Mouse (Mus musculus) CH12.LX (cell line): ENCODE measurements around the gene Rgs19. TPM values are rescaled to one million over a fixed set of nuclear protein-coding genes. Genes with fewer than 3 reads are reported as not detected.

Experiments
- DNase-seq: peaks from one replicate; pipeline ENCODE4 v3.0.0-alpha.2; 2013; ENCODE audit errors: extremely low read depth
- H3K27ac ChIP-seq: 2 replicates; pipeline ENCODE4 v1.5.1; 2012; ENCODE audit warnings: low read depth, mild to moderate bottlenecking, control low read depth, moderate library complexity; ENCODE audit not compliant: insufficient read depth
- H3K27me3 ChIP-seq: replicated peaks from 2 replicates; pipeline ENCODE3; 2012; ENCODE audit warnings: inconsistent platforms
- H3K36me3 ChIP-seq, 2 experiments: replicated peaks in 1 of 2; 2 replicates each; pipeline versions ENCODE3 to v1.6.1; 2012; ENCODE audit warnings: inconsistent platforms in 1 of 2, low read length in 1 of 2, mild to moderate bottlenecking in 1 of 2, mixed read lengths in 1 of 2, moderate library complexity in 1 of 2; ENCODE audit not compliant: control insufficient read depth in 1 of 2, insufficient read depth in 1 of 2
- H3K4me1 ChIP-seq, 2 experiments: 2 replicates each; pipeline ENCODE4 v1.6.1; 2012; ENCODE audit warnings: inconsistent platforms in 1 of 2, moderate library complexity in 1 of 2; ENCODE audit not compliant: insufficient read depth in 2 of 2, control insufficient read depth in 1 of 2
- H3K4me2 ChIP-seq: 2 replicates; pipeline ENCODE4 v1.6.1; 2012; ENCODE audit warnings: low read depth, mild to moderate bottlenecking, control low read depth; ENCODE audit not compliant: poor library complexity, insufficient read depth, severe bottlenecking
- H3K4me3 ChIP-seq, 3 experiments: fragments of 150-350 bp in 1 of 3; sonication (generic) in 1 of 3; replicated peaks in 1 of 3; 2 replicates each; pipeline versions ENCODE3 to v1.5.1; 2011 to 2012; ENCODE audit warnings: low read depth in 2 of 3, low read length in 2 of 3, mild to moderate bottlenecking in 2 of 3, moderate library complexity in 2 of 3, control low read depth in 1 of 3, improper control_type of control experiment in 1 of 3, inconsistent platforms in 1 of 3, mixed read lengths in 1 of 3; ENCODE audit not compliant: poor library complexity in 1 of 3
- H3K79me2 ChIP-seq: replicated peaks from 2 replicates; pipeline ENCODE4 v1.6.1; 2012; ENCODE audit warnings: mild to moderate bottlenecking, moderate library complexity; ENCODE audit not compliant: control insufficient read depth, poor library complexity, insufficient read depth, severe bottlenecking; ENCODE audit errors: extremely low read depth
- H3K9ac ChIP-seq: 2 replicates; pipeline ENCODE4 v1.6.1; 2012; ENCODE audit warnings: low read depth, mild to moderate bottlenecking, control low read depth, moderate library complexity; ENCODE audit not compliant: insufficient read depth
- H3K9me3 ChIP-seq: replicated peaks from 2 replicates; pipeline ENCODE3; 2012; ENCODE audit warnings: low read length, inconsistent platforms, mixed read lengths
- CHD2 ChIP-seq: IDR thresholded peaks from 2 replicates; pipeline ENCODE4 v1.6.1; 2011; ENCODE audit warnings: low read length, improper control_type of control experiment
- CTCF ChIP-seq, 2 experiments: IDR thresholded peaks in 1 of 2; conservative IDR thresholded peaks in 1 of 2; 2 replicates each; pipeline ENCODE4 v1.5.1; 2011 to 2012; ENCODE audit warnings: low read depth in 2 of 2, low read length in 2 of 2, improper control_type of control experiment in 1 of 2, inconsistent platforms in 1 of 2, mild to moderate bottlenecking in 1 of 2, moderate library complexity in 1 of 2
- E2F4 ChIP-seq: IDR thresholded peaks from 2 replicates; pipeline ENCODE4 v1.6.1; 2011; ENCODE audit warnings: low read depth, low read length, improper control_type of control experiment; ENCODE audit not compliant: insufficient replicate concordance
- EP300 ChIP-seq: IDR thresholded peaks from 2 replicates; pipeline ENCODE4 v1.6.1; 2011; ENCODE audit warnings: low read length, improper control_type of control experiment
- GABPA ChIP-seq: IDR thresholded peaks from 2 replicates; pipeline ENCODE4 v1.6.1; 2012; ENCODE audit warnings: low read depth, low read length, improper control_type of control experiment, inconsistent platforms; ENCODE audit not compliant: insufficient replicate concordance
- JUN ChIP-seq: IDR thresholded peaks from 2 replicates; pipeline ENCODE4 v1.6.1; 2011; ENCODE audit warnings: low read depth, mild to moderate bottlenecking, low read length, improper control_type of control experiment, moderate library complexity; ENCODE audit not compliant: insufficient read depth
- KAT2A ChIP-seq: IDR thresholded peaks from 2 replicates; pipeline ENCODE4 v1.6.1; 2012; ENCODE audit warnings: low read length, improper control_type of control experiment, inconsistent platforms; ENCODE audit not compliant: insufficient replicate concordance
- MAFK ChIP-seq: IDR thresholded peaks from 2 replicates; pipeline ENCODE4 v1.6.1; 2011; ENCODE audit warnings: low read length, improper control_type of control experiment; ENCODE audit not compliant: insufficient replicate concordance
- MAX ChIP-seq: IDR thresholded peaks from 2 replicates; pipeline ENCODE4 v1.6.1; 2011; ENCODE audit warnings: low read length, improper control_type of control experiment
- MEF2A ChIP-seq: IDR thresholded peaks from 2 replicates; pipeline ENCODE4 v1.6.1; 2014; ENCODE audit warnings: low read depth, mild to moderate bottlenecking, inconsistent platforms, low read length, improper control_type of control experiment, borderline replicate concordance
- MYC ChIP-seq: IDR thresholded peaks from 2 replicates; pipeline ENCODE4 v1.6.1; 2011; ENCODE audit warnings: low read depth, mild to moderate bottlenecking, improper control_type of control experiment, low read length
- NRF1 ChIP-seq: IDR thresholded peaks from 2 replicates; pipeline ENCODE4 v1.6.1; 2014; ENCODE audit warnings: low read depth, mild to moderate bottlenecking, inconsistent platforms, low read length, improper control_type of control experiment, moderate library complexity
- RAD21 ChIP-seq: IDR thresholded peaks from 2 replicates; pipeline ENCODE4 v1.6.1; 2011; ENCODE audit warnings: low read depth, mild to moderate bottlenecking, low read length, improper control_type of control experiment, moderate library complexity
- RCOR1 ChIP-seq: conservative IDR thresholded peaks from 2 replicates; pipeline ENCODE4 v1.6.1; 2012; ENCODE audit warnings: low read depth, mild to moderate bottlenecking, inconsistent platforms, low read length, improper control_type of control experiment
- SIN3A ChIP-seq: IDR thresholded peaks from 2 replicates; pipeline ENCODE4 v1.6.1; 2012; ENCODE audit warnings: low read length, improper control_type of control experiment, inconsistent platforms
- ZMIZ1 ChIP-seq: IDR thresholded peaks from 2 replicates; pipeline ENCODE4 v1.6.1; 2012; ENCODE audit warnings: low read depth, mild to moderate bottlenecking, inconsistent platforms, low read length, improper control_type of control experiment
- ZNF384 ChIP-seq: IDR thresholded peaks from 2 replicates; pipeline ENCODE4 v1.6.1; 2012; ENCODE audit warnings: low read depth, low read length, improper control_type of control experiment, inconsistent platforms
- dilution Hi-C: fragments of 300-500 bp; cut with MboI; formaldehyde crosslinking; loops from 2 replicates; pipeline ENCODE4 v1.14.3; 2020; ENCODE audit warnings: low sequenced_read_pairs; ENCODE audit not compliant: extremely low pct_unique_long_range_greater_than_20kb, extremely low pct_ligation_motif_present
- in situ Hi-C: fragments of 300-500 bp; cut with MboI; formaldehyde crosslinking; loops from 3 replicates; pipeline ENCODE4 v1.14.3; 2019; ENCODE audit warnings: low sequenced_read_pairs, low pct_ligation_motif_present, low pct_unique_long_range_greater_than_20kb, mixed read lengths
- polyA plus RNA-seq: library from polyadenylated mRNA; unstranded; fragments of >175 nt; gene quantifications from 2 replicates; pipeline ENCODE4 v1.2.1, GENCODE M21; 2012; ENCODE audit warnings: low read depth; ENCODE audit not compliant: insufficient read length
- total RNA-seq, 2 experiments: library from RNA; depleted of rRNA; stranded (reverse); fragments of 300-350 nt in 1 of 2; fragments of >200 nt in 1 of 2; gene quantifications; 2 replicates each; pipeline ENCODE4 v1.2.3; 2012 to 2014

Rgs19 gene
- total and polyA plus RNA-seq, 3 experiments = 50.2 to 159 (median 67.0) TPM

DNA sequence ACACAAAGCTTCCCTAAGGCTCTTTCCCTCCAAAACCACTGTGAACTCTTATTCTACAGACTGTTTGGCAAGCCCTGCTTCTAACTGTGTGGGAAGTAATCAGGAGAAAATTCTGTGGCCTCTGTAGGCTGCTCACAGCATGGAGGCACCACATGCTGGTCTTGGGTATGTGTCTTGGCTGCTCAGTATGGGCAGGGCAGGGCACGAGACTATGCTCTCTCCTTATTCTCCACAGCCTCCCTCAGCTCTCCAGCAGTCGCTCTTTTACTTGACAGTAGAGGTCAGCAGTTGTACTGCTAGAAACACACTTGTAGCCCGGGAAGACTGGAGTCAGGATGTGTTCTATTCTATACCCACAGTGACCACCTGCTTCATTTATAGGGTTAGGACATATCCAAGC, 26.3 kb upstream of the Rgs19 start:
- no peak overlapping the region for H3K4me2 ChIP-seq
- H3K4me1 ChIP-seq = peaks cover 0 to 11% of the 10 kb centered on the region in 2 experiments; a peak in 2 of 4 replicates
- dilution Hi-C loops (no loop called here), in situ Hi-C loops (loop anchor here (5.0 kb wide), 1 partner anchor 147 kb away; no protein-coding TSS in a partner anchor)
- H3K27me3 ChIP-seq = peaks cover 42% of the 10 kb centered on the region
- no peak for TF ChIP-seq ZMIZ1
- no peak for TF ChIP-seq EP300
- peak; percentile 23 for TF ChIP-seq RAD21
- TF ChIP-seq MEF2A = no peak
- peak in 1 of 2 experiments; percentile 37; a peak in 2 of 4 replicates for TF ChIP-seq CTCF (conservative IDR thresholded peaks at IDR 0.05 in 1 of 2, IDR thresholded peaks at IDR 0.05 in 1 of 2; ENCODE audit: low read depth in 2 of 2, low read length in 2 of 2)
- no peak for TF ChIP-seq MYC
- no peaks in the 10 kb centered on the region for H3K36me3 ChIP-seq
- no peak overlapping the region for H3K9ac ChIP-seq
- H3K9me3 ChIP-seq = no peaks in the 10 kb centered on the region
- H3K4me3 ChIP-seq = no peak overlapping the region
- no peak for DNase-seq
- no peaks in the 10 kb centered on the region for H3K79me2 ChIP-seq
- H3K27ac ChIP-seq = no peak overlapping the region

DNA sequence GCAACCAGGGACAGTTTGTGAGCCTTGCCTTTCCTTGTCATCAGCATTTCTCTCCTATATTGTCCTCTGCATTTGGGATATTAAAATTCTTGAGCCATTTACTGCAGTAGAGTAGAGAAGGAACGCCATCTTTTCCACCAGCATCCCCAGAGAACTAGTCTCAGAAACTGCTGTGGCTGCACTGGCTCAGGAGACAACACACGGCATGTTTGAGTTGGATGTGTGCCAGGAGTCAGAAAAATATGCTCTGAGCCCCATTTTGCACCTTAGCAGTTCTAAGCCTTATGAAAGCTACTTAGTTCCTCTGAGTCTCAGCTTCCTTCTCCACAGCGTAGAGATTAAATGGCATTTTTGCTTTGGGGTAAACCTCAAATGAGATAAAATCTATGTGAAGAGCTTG, 23.2 kb upstream of the Rgs19 start:
- Histone ChIP-seq H3K9me3 (no peaks in the 10 kb centered on the region), H3K9ac (no peak overlapping the region), H3K27me3 (peaks cover 58% of the 10 kb centered on the region), H3K4me2 (no peak overlapping the region), H3K4me1 (peaks cover 0 to 13% of the 10 kb centered on the region in 2 experiments; a peak in 2 of 4 replicates), H3K36me3 (no peaks in the 10 kb centered on the region), H3K79me2 (no peaks in the 10 kb centered on the region), H3K4me3 (no peak overlapping the region), H3K27ac (no peak overlapping the region)
- dilution Hi-C loops = no loop called here
- DNase-seq = no peak
- no peak for TF ChIP-seq ZNF384
- TF ChIP-seq RCOR1 = no peak
- in situ Hi-C loops = no loop called here

DNA sequence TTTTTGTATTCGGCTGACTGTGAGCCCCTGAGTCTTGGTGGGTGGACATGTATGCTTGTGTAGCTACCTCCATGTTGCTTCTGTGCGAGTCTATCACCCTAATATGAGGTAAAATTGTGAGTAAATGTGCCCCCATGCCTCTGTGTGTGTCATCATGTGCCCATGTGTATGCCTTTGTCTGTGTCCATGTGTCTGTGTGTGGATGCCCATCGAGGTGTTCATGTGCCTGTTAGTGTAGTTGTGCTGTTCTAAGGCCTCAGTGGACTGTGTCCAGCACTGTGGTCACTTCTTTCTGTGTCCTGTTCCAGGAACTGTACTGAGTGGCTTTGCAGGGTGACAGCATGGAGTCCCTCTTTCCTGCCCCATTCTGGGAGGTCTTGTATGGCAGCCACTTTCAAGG, 21.6 kb upstream of the Rgs19 start:
- Histone ChIP-seq H3K9ac (no peak overlapping the region), H3K79me2 (no peaks in the 10 kb centered on the region), H3K36me3 (no peaks in the 10 kb centered on the region), H3K4me3 (no peak overlapping the region), H3K4me2 (no peak overlapping the region), H3K4me1 (peaks cover 0 to 13% of the 10 kb centered on the region in 2 experiments; a peak in 2 of 4 replicates), H3K27me3 (peaks cover 57% of the 10 kb centered on the region), H3K27ac (no peak overlapping the region), H3K9me3 (no peaks in the 10 kb centered on the region)
- in situ Hi-C loops (no loop called here), dilution Hi-C loops (no loop called here)
- no peak for DNase-seq
- TF ChIP-seq CHD2 = no peak
- TF ChIP-seq ZMIZ1 = no peak
- no peak for TF ChIP-seq NRF1
- TF ChIP-seq KAT2A = no peak
- TF ChIP-seq SIN3A = no peak
- TF ChIP-seq JUN = no peak
- TF ChIP-seq CTCF (conservative IDR thresholded peaks at IDR 0.05 in 1 of 2, IDR thresholded peaks at IDR 0.05 in 1 of 2; ENCODE audit: low read depth in 2 of 2, low read length in 2 of 2) = no peak
- TF ChIP-seq MAFK = no peak
- TF ChIP-seq GABPA = no peak
- TF ChIP-seq E2F4 = no peak
- no peak for TF ChIP-seq MAX
